Mouse (Mus musculus) lung, embryonic 16.5 days (tissue): ENCODE results near the gene Lrrc23. TPM values are rescaled to one million over a fixed set of nuclear protein-coding genes. Genes with fewer than 3 reads are reported as not detected.
"Not testable (repeated sequence)": the region's sequence is repeated elsewhere in the genome, so short reads cannot be mapped to it uniquely, and the experiment has no call there.

ENCODE experiments used
- ATAC-seq: fragments of 200-750 bp; cut with Nextera tagmentation; 2 replicates; pipeline ENCODE4 v1.8.0; 2017; ENCODE audit warnings: low read depth, mild to moderate bottlenecking, moderate library complexity
- H3K27ac ChIP-seq: fragments of 300-500 bp; sonication (generic); 2 replicates; pipeline ENCODE4 v1.5.1; 2014; ENCODE audit warnings: mild to moderate bottlenecking, control low read depth, low read length
- H3K27me3 ChIP-seq: fragments of 300-500 bp; sonication (generic); 2 replicates; pipeline ENCODE4 v1.6.1; 2014; ENCODE audit warnings: low read depth, low read length, mixed read lengths; ENCODE audit not compliant: control insufficient read depth, insufficient read depth
- H3K36me3 ChIP-seq: fragments of 300-500 bp; sonication (generic); 2 replicates; pipeline ENCODE4 v1.6.1; 2014; ENCODE audit warnings: low read length; ENCODE audit not compliant: control insufficient read depth, insufficient read depth
- H3K4me1 ChIP-seq: fragments of 300-500 bp; sonication (generic); replicated peaks from 2 replicates; pipeline ENCODE4 v1.6.1; 2014; ENCODE audit warnings: low read length, mixed read lengths; ENCODE audit not compliant: control insufficient read depth, insufficient read depth
- H3K4me2 ChIP-seq: fragments of 300-500 bp; sonication (generic); 2 replicates; pipeline ENCODE4 v1.6.1; 2014; ENCODE audit warnings: low read depth, low read length, control low read depth
- H3K4me3 ChIP-seq: fragments of 300-500 bp; sonication (generic); 2 replicates; pipeline ENCODE4 v1.5.1; 2014; ENCODE audit warnings: mild to moderate bottlenecking, low read length, control low read depth
- H3K9ac ChIP-seq: fragments of 300-500 bp; sonication (generic); 2 replicates; pipeline ENCODE4 v1.6.1; 2014; ENCODE audit warnings: low read length, control low read depth
- H3K9me3 ChIP-seq: fragments of 300-500 bp; sonication (generic); 2 replicates; pipeline ENCODE4 v1.6.1; 2016; ENCODE audit warnings: low read length; ENCODE audit not compliant: control insufficient read depth
- WGBS: fragments of 180-500 bp; shearing (Covaris S2); extraction: QIAGEN DNeasy Blood & Tissue Kit; methylation state at CpG from one replicate; pipeline ENCODE4 v1.1.7; 2014; 5-methylcytosine and 5-hydroxymethylcytosine counted together
- polyA plus RNA-seq: library from polyadenylated mRNA; unstranded; fragments of >200 nt; fragmentation: Nextera tagmentation; extraction: Ambion mirVana; gene quantifications from 2 replicates; pipeline ENCODE4 v1.2.1, GENCODE M21; 2015

Lrrc23 gene
- polyA plus RNA-seq, 1 experiment from 2014 or later = 34.0 TPM

DNA sequence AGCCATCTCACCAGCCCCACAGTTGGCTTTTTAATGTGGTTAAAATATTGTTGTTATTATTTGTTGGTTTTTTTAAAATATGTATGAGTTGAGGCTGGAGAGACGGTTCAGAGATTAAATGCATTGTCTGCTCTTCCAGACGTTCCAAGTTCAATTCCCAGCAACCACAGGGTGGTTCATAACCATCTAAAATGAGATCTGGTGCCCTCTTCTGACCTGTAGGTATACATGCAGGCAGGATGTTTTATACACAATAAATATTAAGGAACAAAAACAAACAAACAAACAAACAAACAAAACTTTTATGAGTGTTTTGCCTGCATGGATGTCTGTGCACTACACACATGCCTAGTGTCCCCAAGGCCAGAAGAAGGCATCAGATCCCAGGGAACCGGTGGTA lies 23.5 kb upstream of the Lrrc23 start:
- no peaks in the 10 kb centered on the region for H3K9me3 ChIP-seq
- no peak for ATAC-seq
- H3K9ac ChIP-seq = no peak overlapping the region
- WGBS = 74% methylated on average over 3 of the region's 3 CpGs
- no peaks in the 10 kb centered on the region for H3K27me3 ChIP-seq
- no peak overlapping the region for H3K27ac ChIP-seq
- H3K36me3 ChIP-seq = no peaks in the 10 kb centered on the region
- H3K4me3 ChIP-seq = no peak overlapping the region
- H3K4me2 ChIP-seq = no peak overlapping the region
- H3K4me1 ChIP-seq = peaks cover 8% of the 10 kb centered on the region

DNA sequence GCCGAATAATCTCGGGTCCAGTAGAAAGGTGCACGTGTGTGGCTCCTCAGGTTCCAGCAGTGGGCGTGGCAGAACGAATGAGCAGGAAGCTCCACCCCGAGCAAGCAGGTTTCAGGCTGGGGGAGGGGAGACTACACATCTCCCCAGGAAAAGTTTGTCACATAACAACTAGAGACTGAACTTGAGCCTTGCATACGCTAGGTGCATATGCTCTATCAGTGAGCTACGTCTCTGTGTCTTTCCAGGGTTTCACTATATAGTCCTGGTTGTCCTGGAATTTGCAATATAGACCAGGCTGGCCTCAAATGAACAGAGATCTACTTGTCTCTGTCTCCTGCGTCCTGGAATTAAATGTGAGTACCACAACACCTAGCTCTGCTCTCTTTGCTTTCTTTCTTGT lies 22.9 kb upstream of the Lrrc23 start:
- peak overlapping the region; percentile 6; the same call in 1 of the 2 replicates for H3K4me3 ChIP-seq
- H3K9ac ChIP-seq, H3K4me1 ChIP-seq, H3K36me3 ChIP-seq, H3K27ac ChIP-seq, H3K9me3 ChIP-seq, ATAC-seq, H3K27me3 ChIP-seq: not testable (repeated sequence)
- peak overlapping the region; percentile 27 for H3K4me2 ChIP-seq
- 18% methylated on average over 5 of the region's 9 CpGs for WGBS

DNA sequence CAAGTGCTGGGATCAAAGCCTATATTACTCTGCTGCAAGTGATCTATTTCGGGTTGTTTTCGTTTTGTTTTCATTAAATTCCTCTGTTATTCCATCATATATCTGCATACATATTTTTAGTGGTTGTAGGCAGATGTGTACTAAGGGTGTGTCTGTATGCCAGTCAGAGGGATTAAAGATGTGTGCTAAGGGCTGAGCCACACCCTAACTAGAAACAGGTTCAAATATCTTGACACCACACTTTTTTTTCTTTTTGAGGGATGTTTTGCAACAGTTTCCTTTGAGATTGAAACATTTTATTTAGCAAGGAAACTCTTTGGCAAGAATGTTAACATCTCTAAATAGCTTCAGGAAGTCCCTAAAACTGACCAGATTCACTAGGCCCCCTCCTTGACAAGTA lies 16.7 kb upstream of the Lrrc23 start:
- H3K27ac ChIP-seq = no peak overlapping the region
- ATAC-seq = no peak

DNA sequence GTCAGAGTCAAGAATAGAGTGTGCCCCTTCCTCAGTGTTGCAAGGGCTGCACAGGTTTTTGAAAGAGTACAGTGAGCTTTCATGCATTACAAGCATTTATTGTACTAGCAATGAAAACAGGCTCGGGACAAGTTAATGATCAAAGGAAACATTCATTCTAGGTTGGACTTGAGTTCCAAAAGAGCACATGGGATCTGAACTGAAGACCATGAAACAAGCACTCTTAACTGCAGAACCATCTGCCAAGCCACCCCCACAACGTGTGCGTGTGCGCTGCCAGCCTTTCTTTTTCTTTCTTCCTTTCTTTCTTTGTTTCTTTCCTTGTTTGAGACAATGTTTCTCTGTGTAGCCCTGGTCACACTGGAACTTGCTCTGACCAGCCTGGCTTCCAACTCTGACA lies 16.3 kb upstream of the Lrrc23 start:
- Histone ChIP-seq H3K9me3 (no peaks in the 10 kb centered on the region), H3K4me3 (no peak overlapping the region), H3K27me3 (no peaks in the 10 kb centered on the region), H3K4me2 (no peak overlapping the region), H3K9ac (no peak overlapping the region), H3K36me3 (no peaks in the 10 kb centered on the region), H3K4me1 (no peaks in the 10 kb centered on the region), H3K27ac (no peak overlapping the region)
- no peak for ATAC-seq
- WGBS = 76% methylated on average over 4 of the region's 4 CpGs

More for the DNA sequence above, 16.7 kb upstream of the Lrrc23 start:
- Histone ChIP-seq H3K4me3 (no peak overlapping the region), H3K4me2 (no peak overlapping the region), H3K4me1 (no peaks in the 10 kb centered on the region), H3K9me3 (no peaks in the 10 kb centered on the region), H3K36me3 (no peaks in the 10 kb centered on the region), H3K9ac (no peak overlapping the region), H3K27me3 (no peaks in the 10 kb centered on the region)
- 83% methylated on average over 2 of the region's 2 CpGs for WGBS

DNA sequence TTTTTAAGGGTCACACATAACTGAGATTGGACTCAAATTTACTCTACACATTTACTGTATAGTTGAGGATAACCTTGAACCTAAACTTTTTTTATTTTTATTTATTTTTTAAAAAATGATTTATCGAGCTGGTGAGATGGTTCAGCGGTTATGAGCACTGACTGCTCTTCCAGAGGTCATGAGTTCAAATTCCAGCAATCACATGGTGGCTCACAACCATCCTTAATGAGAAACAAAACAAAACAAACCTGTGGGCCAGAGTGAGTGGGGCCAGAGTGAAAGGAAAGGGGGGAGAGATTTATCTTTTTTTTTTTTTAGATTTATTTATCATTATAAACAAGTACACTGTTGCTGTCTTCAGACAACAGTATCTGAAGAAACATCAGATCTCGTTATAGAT lies 12.4 kb upstream of the Lrrc23 start:
- no peak overlapping the region for H3K27ac ChIP-seq
- no peaks in the 10 kb centered on the region for H3K27me3 ChIP-seq
- H3K36me3 ChIP-seq = no peaks in the 10 kb centered on the region
- no peak overlapping the region for H3K4me2 ChIP-seq
- no peak for ATAC-seq
- no peaks in the 10 kb centered on the region for H3K4me1 ChIP-seq
- no peak overlapping the region for H3K9ac ChIP-seq
- H3K9me3 ChIP-seq = no peaks in the 10 kb centered on the region
- WGBS = 78% methylated on average over 3 of the region's 3 CpGs
- H3K4me3 ChIP-seq = no peak overlapping the region

DNA sequence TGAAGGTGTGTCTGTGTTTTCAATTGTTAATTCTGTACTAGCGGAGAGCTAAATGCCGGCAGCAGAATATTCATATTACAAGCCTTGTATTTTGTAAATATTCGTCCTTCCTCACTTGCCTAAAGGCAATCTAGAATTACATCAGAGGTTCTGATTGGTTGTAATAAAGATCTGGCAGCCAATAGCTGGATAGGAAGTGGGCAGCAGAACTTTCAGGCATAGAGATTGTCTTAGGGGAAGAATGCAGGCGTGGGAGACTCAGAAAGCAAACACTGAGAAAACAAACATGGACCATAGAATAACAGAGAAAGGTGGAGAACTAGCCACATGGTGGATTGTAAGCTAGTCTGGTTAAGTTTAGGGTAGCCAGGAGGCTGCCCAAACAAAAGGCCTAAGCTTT lies 10.6 kb upstream of the Lrrc23 start:
- Histone ChIP-seq H3K27me3 (no peaks in the 10 kb centered on the region), H3K4me3 (no peak overlapping the region), H3K4me1 (no peaks in the 10 kb centered on the region), H3K9me3 (no peaks in the 10 kb centered on the region), H3K9ac (no peak overlapping the region), H3K4me2 (no peak overlapping the region), H3K36me3 (no peaks in the 10 kb centered on the region), H3K27ac (peak overlapping the region; percentile 2; the same call in 1 of the 2 replicates)
- peak; percentile 47; the same call in 1 of the 2 replicates for ATAC-seq
- 42% methylated on average over 4 of the region's 4 CpGs for WGBS

DNA sequence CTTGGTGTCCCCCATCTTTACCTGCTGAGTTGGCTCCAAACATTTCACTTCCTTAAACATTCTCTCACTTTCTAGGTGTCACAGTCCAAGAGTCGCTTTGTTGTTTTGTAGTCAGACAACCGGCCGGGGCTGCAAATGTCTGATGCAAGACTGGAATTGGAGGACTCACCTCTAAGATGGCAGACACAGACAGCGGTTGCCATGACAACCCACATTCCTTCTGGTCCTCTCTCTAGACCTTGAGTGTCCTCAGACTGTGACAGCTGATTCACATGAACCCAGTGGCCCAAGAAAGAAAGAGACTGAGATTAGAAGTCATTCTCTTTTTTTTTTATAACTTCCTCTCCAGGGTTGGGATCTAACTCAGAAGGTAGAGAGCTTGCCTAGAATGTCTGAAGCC lies 10.0 kb upstream of the Lrrc23 start:
- 58% methylated on average over 4 of the region's 4 CpGs for WGBS
- no peaks in the 10 kb centered on the region for H3K27me3 ChIP-seq
- no peak overlapping the region for H3K4me3 ChIP-seq
- no peak overlapping the region for H3K9ac ChIP-seq
- no peak overlapping the region for H3K27ac ChIP-seq
- no peaks in the 10 kb centered on the region for H3K9me3 ChIP-seq
- no peak overlapping the region for H3K4me2 ChIP-seq
- no peaks in the 10 kb centered on the region for H3K4me1 ChIP-seq
- no peak for ATAC-seq
- H3K36me3 ChIP-seq = no peaks in the 10 kb centered on the region

DNA sequence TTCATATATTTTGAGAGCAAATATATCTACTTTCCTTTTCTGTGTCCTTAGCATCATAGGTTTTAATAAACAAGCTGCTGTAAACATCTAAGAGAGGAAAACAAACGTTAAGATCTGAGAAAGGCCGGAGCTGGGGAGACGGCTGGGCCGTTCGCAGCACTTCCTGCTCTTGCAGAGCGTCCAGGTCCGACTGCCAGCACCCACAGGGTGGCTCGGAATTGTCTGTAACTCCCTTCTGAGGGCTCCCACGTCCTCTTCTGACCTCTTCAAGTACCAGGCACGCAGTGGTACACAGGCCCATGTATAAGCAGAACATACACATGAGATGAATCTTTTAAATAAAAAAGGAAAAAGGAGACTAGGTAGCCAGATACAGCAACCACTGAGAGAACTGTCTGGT lies 8.2 kb upstream of the Lrrc23 start:
- Histone ChIP-seq H3K27me3 (no peaks in the 10 kb centered on the region), H3K4me2 (no peak overlapping the region), H3K27ac (no peak overlapping the region), H3K4me3 (no peak overlapping the region), H3K9ac (no peak overlapping the region), H3K9me3 (no peaks in the 10 kb centered on the region), H3K36me3 (no peaks in the 10 kb centered on the region), H3K4me1 (0 out of 2 replicates have a peak, but pooled peaks cover under 1% of the 10 kb centered on the region)
- WGBS = 59% methylated on average over 10 of the region's 10 CpGs
- ATAC-seq = no peak

DNA sequence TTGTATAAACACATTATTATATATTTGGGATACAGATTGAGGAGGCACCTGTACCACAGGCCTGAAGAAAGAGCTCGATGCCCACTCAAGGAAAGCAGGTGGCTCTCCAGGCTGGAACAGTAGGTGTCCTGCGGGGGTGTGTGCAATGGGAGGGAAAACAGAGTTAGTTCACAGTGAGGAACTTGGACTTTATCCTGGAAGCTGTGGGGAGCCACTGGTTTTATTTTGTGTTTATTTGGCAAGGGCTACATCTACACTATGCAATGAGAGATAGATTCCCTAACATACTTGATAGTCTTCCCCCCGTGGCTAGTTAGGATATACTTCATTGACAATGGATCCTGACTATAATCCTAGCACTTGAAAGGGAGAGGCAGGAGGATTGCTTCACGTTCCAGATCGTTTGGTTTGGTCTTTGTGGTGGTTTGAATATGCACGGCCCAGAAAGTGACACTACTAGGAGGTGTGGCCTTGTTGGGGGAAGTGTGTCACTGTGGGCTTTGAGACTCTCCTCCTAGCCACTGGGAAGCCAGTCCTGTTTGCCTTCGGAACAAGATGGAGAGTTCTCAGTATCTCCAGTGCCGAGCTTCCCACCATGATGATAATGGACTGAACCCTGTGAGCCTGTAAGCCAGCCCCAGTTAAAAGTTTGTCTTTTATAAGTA lies 7.4 kb upstream of the Lrrc23 start:
- Histone ChIP-seq H3K27ac (no peak overlapping the region), H3K9ac (no peak overlapping the region), H3K4me3 (no peak overlapping the region), H3K4me2 (no peak overlapping the region), H3K36me3 (no peaks in the 10 kb centered on the region), H3K9me3 (no peaks in the 10 kb centered on the region), H3K27me3 (no peaks in the 10 kb centered on the region), H3K4me1 (0 out of 2 replicates have a peak, but pooled peaks cover 6% of the 10 kb centered on the region)
- 50% methylated on average over 8 of the region's 8 CpGs for WGBS
- no peak for ATAC-seq
